Mouse (Mus musculus) cerebellum, adult 9-11 months (tissue): ENCODE measurements around the gene Gatad2a.

Experiments
- DNase-seq: peaks from one replicate; pipeline ENCODE4 v3.0.0; 2022

Gatad2a gene

GRCm38 (mm10) chr8:69870003-69870765 is 126.0 kb downstream of the Gatad2a start:
- peak; percentile 79 for DNase-seq

- no peak for DNase-seq
These were observed 128.4 kb downstream of the Gatad2a start for GRCm38 (mm10) chr8:69867696-69868326.

- DNase-seq: no peak
These were observed 132.0 kb downstream of the Gatad2a start for GRCm38 (mm10) chr8:69864180-69864579.

GRCm38 (mm10) chr8:69863387-69864020 is 132.7 kb downstream of the Gatad2a start:
- DNase-seq: no peak

GRCm38 (mm10) chr8:69861251-69861650 is 134.9 kb downstream of the Gatad2a start:
- DNase-seq: no peak

- DNase-seq: no peak
These were observed 135.4 kb downstream of the Gatad2a start for GRCm38 (mm10) chr8:69860807-69861206.
